Mouse (Mus musculus): Measurements from ENCODE around the gene Arnt2. TPM values are rescaled to one million over a fixed set of nuclear protein-coding genes. Genes with fewer than 3 reads are reported as not detected.

Arnt2 gene
- total and polyA plus RNA-seq, 3 experiments = 0.03 to 0.27 (median 0.17) TPM

GRCm38 (mm10) chr7:84254311-84254710 lies 155.7 kb downstream of the Arnt2 start:
- TF ChIP-seq TCF12 (IDR thresholded peaks at IDR 0.05; ENCODE audit: low read depth, low read length) (no peak), MYC (IDR thresholded peaks at IDR 0.05; ENCODE audit: low read depth, low read length) (no peak), ZC3H11A (IDR thresholded peaks at IDR 0.05; ENCODE audit: low read depth, low read length) (no peak), CHD2 (IDR thresholded peaks at IDR 0.05; ENCODE audit: low read length) (no peak), NRF1 (IDR thresholded peaks at IDR 0.05; ENCODE audit: low read depth, low read length) (no peak), SMC3 (IDR thresholded peaks at IDR 0.05; ENCODE audit: low read depth, low read length) (no peak), ETS1 (conservative IDR thresholded peaks at IDR 0.05; ENCODE audit: low read depth, low read length) (no peak), IRF4 (IDR thresholded peaks at IDR 0.05; ENCODE audit: low read depth, low read length) (no peak), MAX (IDR thresholded peaks at IDR 0.05; ENCODE audit: low read length) (no peak)
- Histone ChIP-seq H3K4me3 (replicated peaks in 1 of 3; ENCODE audit: low read depth in 2 of 3, low read length in 2 of 3, poor library complexity in 1 of 3) (no peak overlapping the region), H3K9me3 (replicated peaks; ENCODE audit: low read length) (no peaks in the 10 kb centered on the region), H3K4me1 (ENCODE audit: control insufficient read depth in 1 of 2, insufficient read depth in 2 of 2) (peaks cover 48 to 65% of the 10 kb centered on the region in 2 experiments), H3K9ac (ENCODE audit: insufficient read depth, low read depth) (no peak overlapping the region), H3K79me2 (replicated peaks; ENCODE audit: control insufficient read depth, extremely low read depth, insufficient read depth, poor library complexity, severe bottlenecking) (no peaks in the 10 kb centered on the region), H3K36me3 (replicated peaks in 1 of 2; ENCODE audit: control insufficient read depth in 1 of 2, insufficient read depth in 1 of 2, low read length in 1 of 2) (no peaks in the 10 kb centered on the region), H3K27ac (ENCODE audit: insufficient read depth, low read depth) (no peak overlapping the region), H3K4me2 (ENCODE audit: insufficient read depth, low read depth, poor library complexity, severe bottlenecking) (no peak overlapping the region), H3K27me3 (replicated peaks) (no peaks in the 10 kb centered on the region)
- DNase-seq (ENCODE audit: extremely low read depth) = no peak
- dilution Hi-C loops (cut with MboI; ENCODE audit: extremely low pct_ligation_motif_present, extremely low pct_unique_long_range_greater_than_20kb, low sequenced_read_pairs) = no loop called here
- in situ Hi-C loops (cut with MboI; ENCODE audit: low pct_ligation_motif_present, low pct_unique_long_range_greater_than_20kb, low sequenced_read_pairs) = loop anchor here (25.0 kb wide), 1 partner anchor 92 kb away; the partner anchor contains the start of gene Abhd17c

GRCm38 (mm10) chr7:84251667-84252066 lies 158.3 kb downstream of the Arnt2 start:
- Histone ChIP-seq H3K9me3 (replicated peaks; ENCODE audit: low read length) (no peaks in the 10 kb centered on the region), H3K79me2 (replicated peaks; ENCODE audit: control insufficient read depth, extremely low read depth, insufficient read depth, poor library complexity, severe bottlenecking) (no peaks in the 10 kb centered on the region), H3K27ac (ENCODE audit: insufficient read depth, low read depth) (peak overlapping the region; percentile 3; the same call in 1 of the 2 replicates), H3K4me2 (ENCODE audit: insufficient read depth, low read depth, poor library complexity, severe bottlenecking) (no peak overlapping the region), H3K9ac (ENCODE audit: insufficient read depth, low read depth) (no peak overlapping the region), H3K36me3 (replicated peaks in 1 of 2; ENCODE audit: control insufficient read depth in 1 of 2, insufficient read depth in 1 of 2, low read length in 1 of 2) (no peaks in the 10 kb centered on the region), H3K4me1 (ENCODE audit: control insufficient read depth in 1 of 2, insufficient read depth in 2 of 2) (peaks cover 47 to 60% of the 10 kb centered on the region in 2 experiments), H3K27me3 (replicated peaks) (no peaks in the 10 kb centered on the region), H3K4me3 (replicated peaks in 1 of 3; ENCODE audit: low read depth in 2 of 3, low read length in 2 of 3, poor library complexity in 1 of 3) (no peak overlapping the region)
- TF ChIP-seq USF2 (conservative IDR thresholded peaks at IDR 0.05; ENCODE audit: low read depth, low read length) (no peak), MXI1 (IDR thresholded peaks at IDR 0.05; ENCODE audit: low read depth, low read length) (no peak), SIN3A (IDR thresholded peaks at IDR 0.05; ENCODE audit: low read length) (no peak), MYC (IDR thresholded peaks at IDR 0.05; ENCODE audit: low read depth, low read length) (0 out of 2 replicates have a peak, but pooled peaks have one; percentile 26), JUN (IDR thresholded peaks at IDR 0.05; ENCODE audit: insufficient read depth, low read depth, low read length) (no peak), RCOR1 (conservative IDR thresholded peaks at IDR 0.05; ENCODE audit: low read depth, low read length) (no peak), E2F4 (IDR thresholded peaks at IDR 0.05; ENCODE audit: insufficient replicate concordance, low read depth, low read length) (no peak), HCFC1 (IDR thresholded peaks at IDR 0.05; ENCODE audit: low read depth, low read length) (no peak), BHLHE40 (IDR thresholded peaks at IDR 0.05; ENCODE audit: low read depth, low read length) (peak; percentile 85), ETS1 (conservative IDR thresholded peaks at IDR 0.05; ENCODE audit: low read depth, low read length) (peak; percentile 61; the same call in 1 of the 2 replicates), NELFE (IDR thresholded peaks at IDR 0.05; ENCODE audit: low read depth, low read length) (no peak), MEF2A (IDR thresholded peaks at IDR 0.05; ENCODE audit: borderline replicate concordance, low read depth, low read length) (peak; percentile 59), UBTF (IDR thresholded peaks at IDR 0.05; ENCODE audit: low read depth, low read length) (no peak), IRF4 (IDR thresholded peaks at IDR 0.05; ENCODE audit: low read depth, low read length) (peak; percentile 44; the same call in 1 of the 2 replicates)
- dilution Hi-C loops (cut with MboI; ENCODE audit: extremely low pct_ligation_motif_present, extremely low pct_unique_long_range_greater_than_20kb, low sequenced_read_pairs) = no loop called here
- peak; percentile 24 for DNase-seq (ENCODE audit: extremely low read depth)
- in situ Hi-C loops (cut with MboI; ENCODE audit: low pct_ligation_motif_present, low pct_unique_long_range_greater_than_20kb, low sequenced_read_pairs) = loop anchor here (25.0 kb wide), 1 partner anchor 89 kb away; the partner anchor contains the start of gene Abhd17c
